Mouse (Mus musculus) kidney, postnatal 4 days (tissue): ENCODE data around the gene Ncmap.

ENCODE experiments used
- DNase-seq, 2 experiments: peaks; one replicate each; pipeline ENCODE4 v3.0.0; 2021; ENCODE audit warnings: mixed read lengths in 2 of 2

Gene Ncmap

DNA sequence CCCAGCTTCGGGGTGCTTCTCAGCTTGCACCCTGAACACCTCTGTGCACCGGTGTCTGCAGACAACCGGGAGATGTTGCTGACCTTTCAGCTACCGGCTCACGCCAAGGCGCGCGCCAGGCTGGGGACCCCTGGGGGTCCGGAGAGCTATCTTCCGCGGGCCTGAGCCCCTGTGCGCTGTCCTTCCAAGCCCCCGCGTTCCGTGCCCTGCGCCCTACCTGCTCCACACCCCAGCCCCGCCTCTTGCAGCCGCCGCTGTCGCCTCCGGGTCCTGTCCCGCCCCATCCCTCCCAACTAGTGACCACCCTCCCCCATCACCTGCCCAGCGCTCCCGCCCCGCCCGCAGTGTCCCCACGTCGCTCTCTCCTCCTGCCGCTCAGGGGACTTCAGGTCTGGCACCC, at the start of gene Ncmap:
Gene Ncmap (minus strand): TSS at position 237 of the 400 bp plus-strand sequence.
- peak; percentile 23 to 42 for DNase-seq

DNA sequence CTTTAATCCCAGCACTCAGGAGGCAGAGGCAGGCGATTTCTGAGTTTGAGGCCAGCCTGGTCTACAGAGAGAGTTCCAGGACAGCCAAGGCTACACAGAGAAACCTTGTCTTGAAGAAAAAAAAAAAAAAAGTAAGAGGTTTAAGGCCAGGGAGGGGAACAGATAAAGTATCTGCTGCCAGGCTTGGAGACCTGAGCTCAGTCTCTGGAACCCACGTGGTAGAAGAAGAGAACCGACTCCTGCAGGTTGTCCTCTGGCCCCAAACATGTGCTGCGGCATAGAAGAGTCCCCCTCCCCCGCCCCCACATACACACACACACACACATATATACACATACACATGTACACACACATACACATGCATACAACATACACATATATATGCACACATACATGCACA, 44.4 kb upstream of the Ncmap start:
- DNase-seq: no peak

DNA sequence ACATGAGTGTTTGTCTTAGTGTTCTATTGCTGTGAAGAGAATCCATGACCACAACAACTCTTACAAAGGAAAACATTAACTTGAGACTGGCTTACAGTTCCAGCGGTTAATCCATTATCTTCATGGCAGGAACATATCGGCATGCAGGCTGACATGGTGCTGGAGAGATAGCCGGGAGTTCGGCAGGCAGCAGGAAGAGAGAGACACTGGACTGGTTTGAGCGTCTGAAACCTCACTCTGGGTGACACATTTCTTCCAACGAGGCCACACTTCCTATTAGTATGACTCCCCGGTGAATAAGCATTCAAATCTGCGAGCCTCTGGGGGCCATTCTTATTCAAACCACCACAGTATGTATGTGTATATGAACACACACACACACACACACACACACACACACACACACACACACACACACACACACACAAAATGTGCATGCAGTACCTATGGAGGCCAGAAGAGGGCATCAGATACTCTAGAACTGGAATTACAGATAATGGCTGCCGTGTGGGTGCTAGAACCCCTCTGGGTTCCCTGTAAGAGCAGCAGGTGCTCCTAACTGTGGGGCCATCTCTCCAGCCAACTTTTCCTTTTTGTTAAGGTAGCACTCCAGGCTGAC, 42.0 kb upstream of the Ncmap start:
- peak; percentile 41 to 54 for DNase-seq

DNA sequence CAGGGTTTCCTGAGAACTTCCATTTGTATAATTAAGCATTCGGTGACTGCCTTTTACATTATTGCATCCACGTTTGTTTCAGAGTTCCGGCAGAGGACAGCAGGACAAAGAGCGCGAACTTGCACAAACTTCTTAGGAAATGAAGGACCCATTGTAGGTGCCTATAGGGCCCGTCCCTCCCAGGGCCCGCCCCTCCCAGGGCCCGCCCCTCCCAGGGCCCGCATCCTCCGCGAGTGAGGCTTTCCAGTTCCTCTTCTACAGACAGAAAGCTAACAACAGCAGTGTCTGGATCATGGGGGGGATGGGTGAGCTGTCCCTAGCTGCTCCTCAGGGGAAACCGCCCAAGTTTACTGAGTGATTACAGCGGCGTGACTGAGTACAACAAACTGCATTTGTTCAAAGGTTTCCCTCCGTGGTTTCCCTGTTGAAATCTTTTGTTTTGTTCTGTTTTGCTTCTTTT, 41.2 kb upstream of the Ncmap start:
- DNase-seq: peak; percentile 71 to 81

DNA sequence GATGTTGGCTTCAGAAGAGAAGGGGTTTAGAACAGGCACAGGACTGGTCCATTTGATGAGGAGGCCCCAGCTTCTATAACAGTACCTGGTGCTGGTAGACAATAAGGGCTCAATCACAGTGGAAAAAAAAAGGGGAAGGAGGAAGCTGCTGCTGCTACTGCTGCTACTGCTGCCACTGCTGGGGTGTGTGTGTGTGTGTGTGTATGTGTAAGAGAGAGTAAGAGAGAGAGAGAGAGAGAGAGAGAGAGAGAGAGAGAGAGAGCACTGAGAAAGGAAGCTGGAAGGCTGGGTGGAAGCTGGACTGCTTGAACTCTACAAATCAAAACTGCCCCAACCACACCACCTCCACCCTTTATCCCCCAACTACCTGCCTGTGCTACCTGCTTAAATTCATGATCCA, 39.9 kb upstream of the Ncmap start:
- DNase-seq: no peak

DNA sequence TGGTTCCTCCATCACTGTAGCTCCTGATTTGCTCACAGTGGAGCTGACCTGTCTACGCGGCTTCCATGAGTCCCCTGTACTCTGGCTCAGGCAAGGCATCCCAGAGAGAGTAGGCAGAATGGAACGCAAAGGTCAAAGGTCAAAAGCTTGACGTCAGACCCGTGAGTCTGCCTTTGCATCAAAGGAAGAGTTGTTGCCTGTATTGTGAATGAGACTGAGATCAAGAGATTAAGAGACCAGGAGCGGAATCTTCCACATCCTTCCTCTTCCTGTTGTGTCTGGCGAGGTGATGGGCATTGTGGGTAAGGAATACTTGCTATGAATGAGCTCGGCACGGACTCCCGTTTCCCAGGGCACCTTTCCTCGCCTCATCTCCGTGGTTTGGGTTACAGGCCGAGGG, 38.3 kb upstream of the Ncmap start:
- DNase-seq: peak; percentile 26 to 42

DNA sequence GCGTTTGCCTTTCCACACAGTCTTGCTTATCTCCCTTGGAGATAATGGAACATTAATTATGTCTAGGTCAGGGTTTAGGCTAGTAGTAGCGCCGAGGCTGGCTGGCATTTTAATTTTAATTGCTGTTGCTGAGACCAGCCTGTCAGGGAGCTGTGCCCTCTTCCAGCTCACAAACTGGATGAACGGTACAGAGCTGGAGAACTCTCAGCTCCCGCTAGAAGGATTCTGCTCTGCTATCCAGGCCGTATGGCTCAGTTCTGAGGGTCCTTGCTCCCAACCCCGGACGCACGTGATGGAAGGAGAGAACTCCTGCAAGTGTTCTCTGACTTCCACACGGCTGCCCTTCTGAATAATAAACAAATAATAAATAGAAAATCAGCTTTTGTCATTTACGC, 36.4 kb upstream of the Ncmap start:
- peak in 1 of 2 experiments; percentile 26 for DNase-seq

DNA sequence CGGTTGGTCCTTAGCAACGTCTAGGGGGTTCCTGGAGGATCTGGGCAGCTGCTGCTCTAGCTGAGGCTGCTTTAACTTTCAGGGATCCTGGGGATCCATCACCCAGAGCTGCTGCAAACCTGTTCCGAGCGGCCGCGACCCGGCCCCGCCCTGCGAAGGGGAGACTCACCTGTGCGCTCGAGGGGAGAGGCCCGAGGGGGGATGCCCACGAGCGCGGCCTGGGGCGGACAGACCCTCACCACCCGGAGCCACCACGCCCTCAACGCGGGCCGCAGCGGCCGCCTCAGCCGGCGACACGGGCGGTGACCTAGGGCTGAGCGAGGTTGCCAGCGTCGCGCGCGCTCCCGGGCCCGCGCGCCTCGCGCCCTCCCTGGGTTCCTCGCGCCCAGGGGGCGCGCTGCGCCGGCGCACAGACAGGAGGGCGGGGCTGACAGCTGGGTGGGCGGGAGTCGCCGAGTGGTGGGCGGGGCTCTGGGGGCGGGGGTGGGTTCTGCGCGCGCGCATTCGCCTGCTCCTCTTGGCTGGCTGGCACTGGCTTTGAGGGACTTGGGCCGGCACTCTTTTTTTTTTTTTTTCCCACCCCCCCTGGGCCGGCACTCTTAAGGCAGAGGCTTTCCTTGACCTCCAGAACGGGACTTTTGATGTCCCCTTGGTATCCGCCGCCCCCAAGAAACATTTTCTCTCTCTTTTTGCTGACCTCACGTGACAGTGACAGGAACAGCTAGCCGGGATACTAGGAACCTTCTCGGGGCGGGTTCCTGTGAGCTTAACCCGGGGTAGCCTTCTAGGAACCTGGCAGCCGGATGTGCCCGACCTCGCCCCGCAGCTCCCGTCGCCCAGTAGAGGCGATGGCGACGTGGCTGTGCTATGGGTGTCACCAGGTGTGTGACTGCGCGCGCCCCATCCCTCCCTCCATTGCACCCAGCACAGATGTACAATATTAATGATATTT, 35.7 kb upstream of the Ncmap start, which contains the start of gene Rcan3:
Gene Rcan3 (minus strand): TSS at position 411 of the 952 bp plus-strand sequence.
- DNase-seq: peak; percentile 88 to 92

DNA sequence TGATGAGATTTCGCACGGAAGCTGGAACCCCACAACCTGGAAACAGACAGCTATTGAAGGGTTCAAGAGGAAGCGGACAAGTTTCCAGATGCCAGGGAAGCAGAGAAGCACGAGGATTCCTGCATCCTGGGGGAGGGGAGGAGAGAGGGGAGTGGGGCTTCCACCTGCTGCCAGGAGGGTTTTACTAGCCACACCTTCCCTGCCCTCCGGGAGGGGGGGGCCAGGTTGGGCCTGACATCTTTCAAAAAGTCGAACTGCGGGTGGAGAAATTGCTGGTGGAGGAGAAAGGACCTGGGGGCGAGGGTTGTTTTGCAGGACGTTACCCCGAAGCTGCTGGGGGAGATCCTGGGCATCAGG, 35.0 kb upstream of the Ncmap start:
- DNase-seq: no peak

DNA sequence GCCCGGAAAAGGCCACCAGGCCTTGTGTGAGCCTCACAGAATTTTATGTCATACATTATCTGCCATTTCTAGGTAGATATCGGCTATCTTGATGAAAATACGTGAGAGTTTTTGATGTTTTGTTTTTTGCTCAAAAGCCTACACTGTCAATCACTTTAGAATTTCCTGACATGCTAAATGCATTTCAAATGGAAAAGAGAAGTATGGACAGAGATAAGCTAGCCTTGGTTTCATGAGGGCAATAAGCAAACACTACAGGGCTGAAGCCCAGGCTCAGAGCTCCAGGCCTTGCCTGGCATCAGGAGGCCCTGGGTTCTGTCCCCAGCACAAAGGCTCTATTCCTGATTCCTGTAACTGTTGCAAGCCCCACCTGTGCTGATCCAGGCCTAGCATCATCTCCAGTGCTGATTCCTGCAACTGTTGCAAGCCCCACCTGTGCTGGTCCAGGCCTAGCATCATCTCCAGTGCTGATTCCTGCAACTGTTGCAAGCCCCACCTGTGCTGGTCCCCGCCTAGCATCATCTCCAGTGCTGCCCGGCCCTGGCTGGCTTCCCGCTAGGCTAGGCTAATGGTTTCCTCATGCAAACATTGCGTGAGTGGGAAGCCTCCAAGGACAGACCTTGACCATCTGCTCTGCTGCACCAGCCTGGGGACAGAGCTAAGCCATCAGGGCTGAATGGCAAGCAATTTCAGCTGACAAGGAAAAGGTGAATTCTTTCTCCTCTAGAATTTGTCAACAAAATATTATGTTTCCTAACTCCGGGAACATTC, 32.1 kb upstream of the Ncmap start:
- no peak for DNase-seq

DNA sequence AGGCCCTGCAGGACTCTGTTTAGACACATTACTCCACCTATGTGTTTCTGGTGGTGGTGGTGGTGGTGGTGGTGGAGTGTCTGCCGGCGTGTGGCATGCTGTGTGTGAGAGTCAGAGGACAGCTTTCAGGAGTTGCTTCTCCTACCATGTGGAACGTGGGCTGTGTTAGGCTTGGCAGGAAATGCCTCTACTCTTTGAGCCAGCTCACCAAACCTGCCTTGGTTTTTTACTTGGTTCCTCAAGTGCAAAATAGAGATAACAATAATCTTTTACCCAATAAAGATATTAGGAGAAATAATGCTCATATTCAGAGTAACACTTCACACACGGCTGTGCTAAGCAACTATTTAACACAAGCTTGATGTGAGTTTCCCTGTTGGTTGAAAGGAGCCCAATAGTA, 31.4 kb upstream of the Ncmap start:
- DNase-seq: no peak

DNA sequence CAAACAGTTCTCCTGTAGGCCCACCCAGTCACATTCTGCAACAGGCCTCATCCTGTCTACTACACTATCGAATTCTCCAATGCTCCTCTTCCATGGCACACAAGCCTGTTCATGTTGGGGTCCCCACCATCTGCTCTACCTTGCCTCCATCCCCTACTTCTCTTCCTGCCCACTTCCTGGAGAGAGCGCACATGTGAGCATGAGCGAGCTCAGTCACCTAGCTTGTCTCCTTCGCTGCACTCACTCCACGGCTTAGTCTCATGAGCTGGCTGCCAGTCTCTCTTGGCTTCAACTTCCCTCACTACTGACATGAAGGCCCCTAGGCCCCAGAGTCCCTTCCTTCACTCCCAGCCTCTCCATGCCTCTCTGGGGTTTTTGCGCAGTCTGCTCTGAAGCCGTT, 28.6 kb upstream of the Ncmap start:
- no peak for DNase-seq

DNA sequence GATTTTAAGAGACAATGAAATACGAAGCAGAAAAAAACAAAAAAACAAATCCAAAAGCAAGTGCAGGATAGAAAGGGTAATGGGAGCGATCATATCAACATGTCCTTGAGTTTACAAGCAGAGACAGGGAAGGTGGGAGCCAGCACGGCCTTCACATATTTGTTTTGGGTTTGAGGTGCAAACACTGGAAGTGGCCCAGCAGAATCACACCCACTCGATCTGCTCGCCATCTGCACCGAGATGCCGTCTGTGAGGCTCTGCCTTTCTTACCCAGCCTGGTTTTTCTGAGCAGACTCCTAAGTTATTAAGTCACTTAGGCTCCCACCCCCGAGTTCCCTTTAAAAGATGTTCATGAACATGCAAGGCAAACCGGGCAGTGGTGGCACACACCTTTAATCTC, 27.6 kb upstream of the Ncmap start:
- no peak for DNase-seq

DNA sequence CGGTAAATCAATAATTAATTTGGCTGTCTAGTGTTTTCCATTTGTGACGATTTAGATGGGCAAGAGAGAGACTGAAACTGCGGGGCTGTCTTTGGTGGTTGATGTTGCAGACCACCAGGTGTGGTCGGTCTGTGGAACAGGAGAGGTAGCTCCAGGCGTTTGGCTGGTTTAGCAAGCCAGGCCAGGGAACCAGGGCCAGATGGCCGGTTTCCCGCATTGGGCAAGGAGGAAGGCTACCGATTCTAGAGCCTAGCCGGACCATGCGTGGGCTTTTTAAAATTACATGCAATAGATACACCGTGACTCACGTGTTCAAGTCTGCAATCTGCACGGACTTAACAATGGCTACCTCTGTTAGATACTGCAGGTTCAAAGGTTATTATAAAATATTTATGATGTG, 22.9 kb upstream of the Ncmap start:
- DNase-seq: no peak

DNA sequence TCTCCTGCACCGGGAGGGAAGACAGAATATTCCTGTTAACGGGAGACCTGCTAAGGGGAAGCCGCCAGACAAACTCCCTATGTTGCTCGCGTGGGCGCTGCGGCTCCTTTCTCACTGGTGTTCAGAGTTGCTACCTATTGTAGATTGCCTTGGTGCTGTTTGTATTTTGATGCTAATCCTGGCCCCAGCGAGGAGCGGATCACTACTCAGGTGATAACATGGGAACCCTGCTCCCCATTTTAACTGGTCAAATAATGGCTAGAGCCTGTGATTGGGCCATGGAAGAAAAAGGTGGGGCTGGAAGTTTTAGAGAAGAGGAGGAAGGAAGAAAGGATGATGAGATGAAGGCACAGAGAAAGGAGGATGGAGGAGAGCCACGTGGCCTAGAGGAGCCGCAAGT, 22.4 kb upstream of the Ncmap start:
- no peak for DNase-seq

DNA sequence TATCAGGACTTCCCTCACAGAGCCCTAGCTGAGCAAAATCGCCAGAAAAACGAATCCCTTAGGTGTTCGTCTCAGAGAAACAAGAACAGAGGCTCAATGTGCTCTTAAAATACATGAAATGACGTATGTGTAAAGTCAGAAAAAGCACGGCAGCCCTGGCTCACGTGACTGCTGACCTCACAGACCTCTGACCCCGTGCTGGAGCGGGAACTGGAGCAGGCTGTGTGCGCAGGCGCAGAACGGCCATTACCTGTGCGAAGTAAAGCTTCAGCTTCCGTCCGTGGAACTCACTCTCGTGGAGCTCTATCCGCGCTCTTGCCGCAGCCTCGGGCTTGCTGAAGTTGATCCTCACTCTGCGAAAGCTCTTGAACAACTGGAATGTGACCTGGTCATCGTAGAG, 22.0 kb upstream of the Ncmap start:
- DNase-seq: peak in 1 of 2 experiments; percentile 15

DNA sequence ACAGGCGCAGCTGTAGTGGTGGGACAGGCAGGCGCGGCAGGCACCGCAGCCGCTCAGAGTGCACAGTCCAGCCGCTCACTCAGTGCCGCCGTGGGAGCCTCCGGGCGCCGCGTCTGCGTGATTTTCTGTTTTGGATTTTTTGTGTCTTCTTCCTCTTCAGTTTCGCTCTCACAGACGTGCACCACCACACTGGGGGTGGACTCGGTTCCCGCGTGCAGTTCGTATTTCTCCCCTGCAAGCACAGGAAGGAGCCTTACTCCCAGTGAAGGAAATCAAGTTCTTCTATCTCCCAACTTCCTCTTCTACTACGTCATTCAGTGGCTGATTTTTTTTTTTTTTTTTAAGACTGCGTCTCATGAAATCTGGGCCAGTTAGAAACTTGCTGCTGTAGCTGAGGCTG, 18.3 kb upstream of the Ncmap start:
- no peak for DNase-seq

DNA sequence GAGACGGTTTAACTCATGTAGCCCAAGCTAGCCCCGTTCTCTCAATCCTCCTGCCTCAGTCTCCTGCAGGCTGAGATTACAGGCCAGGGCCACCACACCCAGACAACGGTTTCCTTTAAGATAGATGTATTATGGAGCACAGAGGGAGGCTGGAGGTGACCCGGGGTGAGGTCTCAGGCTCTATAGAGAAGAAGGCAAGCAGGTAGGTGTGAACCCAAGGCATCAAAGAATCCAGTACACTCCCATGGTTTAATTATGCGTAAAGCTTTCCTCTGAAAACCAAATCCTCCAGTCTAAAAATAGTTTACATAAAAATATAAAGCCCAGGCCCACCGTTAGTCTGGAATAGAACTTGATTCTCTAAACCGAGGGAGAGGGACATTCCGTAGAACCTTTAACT, 15.5 kb upstream of the Ncmap start:
- no peak for DNase-seq

DNA sequence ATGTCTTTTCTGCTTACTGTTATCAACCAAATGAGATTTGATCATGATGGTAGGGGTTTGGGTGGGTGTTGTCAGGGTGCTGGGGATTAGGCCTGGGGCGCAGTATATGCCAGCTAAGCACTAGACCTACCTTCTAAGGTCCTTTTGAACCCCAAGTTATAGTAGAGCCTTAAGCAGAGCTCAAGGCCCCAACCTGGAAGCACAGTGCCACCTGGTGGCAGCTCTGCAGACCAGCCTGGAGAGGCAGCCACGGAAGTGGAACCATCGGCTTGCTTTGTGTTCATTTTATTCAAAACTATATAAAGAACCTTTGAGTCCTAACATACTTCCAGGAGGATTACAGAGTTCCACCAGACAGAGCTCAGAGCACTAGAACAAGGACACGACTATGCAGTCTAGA, 13.6 kb upstream of the Ncmap start:
- peak; percentile 79 to 81 for DNase-seq

DNA sequence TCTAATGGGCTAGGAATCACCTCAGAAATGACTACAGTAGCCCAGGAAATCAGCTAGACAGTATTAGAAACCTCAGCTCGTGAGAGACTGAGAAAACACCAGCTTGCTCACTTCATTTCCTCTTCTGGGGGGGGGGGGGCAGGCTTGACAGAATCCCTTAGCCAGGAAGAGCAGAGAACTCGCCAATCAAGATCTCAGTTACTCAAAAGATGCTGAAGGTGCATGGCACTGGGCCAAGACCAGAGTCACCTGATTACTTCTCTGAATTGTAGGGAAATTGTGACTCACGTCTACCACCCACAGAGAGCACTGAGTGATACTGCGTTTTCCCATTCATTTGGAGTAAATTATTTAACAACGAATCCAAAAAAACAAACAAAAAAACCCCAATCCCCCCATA, 8.2 kb upstream of the Ncmap start:
- peak; percentile 39 to 55 for DNase-seq

DNA sequence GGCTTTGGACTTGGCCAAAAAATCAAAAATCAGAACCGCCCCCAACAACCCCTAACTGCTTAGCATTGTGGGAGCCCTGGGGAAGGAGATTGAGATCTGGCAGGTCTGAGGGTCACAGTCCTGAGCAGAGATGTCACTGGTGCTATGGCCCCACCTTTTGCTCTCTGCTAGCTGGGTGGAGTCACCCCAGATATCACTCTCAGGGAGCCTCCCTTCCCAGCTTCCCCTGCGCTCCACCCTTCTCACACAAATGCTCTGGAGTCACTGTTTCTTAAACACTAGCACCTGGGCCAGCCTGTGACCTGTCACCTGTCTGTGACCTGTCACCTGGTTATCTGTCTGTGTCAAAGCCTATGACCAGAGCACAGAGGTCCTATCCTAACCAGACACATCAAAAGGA, 6.9 kb upstream of the Ncmap start:
- DNase-seq: no peak

DNA sequence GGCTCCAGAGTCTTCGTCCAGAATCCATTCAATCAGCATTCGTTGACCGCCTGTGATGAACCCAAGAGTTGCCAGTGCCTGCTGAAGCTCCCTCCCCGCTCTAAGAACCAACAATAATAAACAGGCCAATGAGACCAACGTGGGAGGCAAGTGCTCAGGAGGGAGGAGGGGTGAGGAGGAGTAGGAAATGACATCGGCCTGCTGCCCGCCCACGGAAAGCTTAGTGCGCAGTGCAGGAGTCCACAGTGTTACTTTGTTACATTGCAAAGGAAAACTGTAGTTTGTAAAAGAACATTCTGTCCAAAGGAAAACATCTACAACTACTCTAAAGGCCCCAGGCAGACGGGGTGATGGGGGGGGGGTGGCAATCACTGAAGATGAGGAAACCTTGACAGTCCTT, 6.0 kb upstream of the Ncmap start:
- DNase-seq: peak; percentile 37 to 46

DNA sequence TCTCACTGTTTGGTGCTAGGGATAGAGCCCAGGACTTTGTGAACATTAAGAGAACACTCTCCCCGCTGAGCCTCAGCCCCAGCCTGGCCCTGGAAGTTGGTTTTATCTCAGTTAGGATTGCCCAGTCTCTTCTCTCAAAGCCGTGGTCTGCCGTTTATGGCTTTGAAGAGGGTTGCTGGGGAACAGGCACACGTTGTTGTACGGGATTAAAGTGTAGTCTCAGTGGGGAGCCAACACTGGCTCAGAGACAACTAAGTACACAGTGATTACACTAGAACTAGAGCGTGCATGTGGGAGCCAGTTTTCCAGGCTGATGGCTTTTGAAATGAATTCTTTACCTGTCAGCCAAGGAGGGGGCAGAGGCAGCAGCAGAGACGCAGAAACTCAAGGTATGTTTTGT, 3.9 kb upstream of the Ncmap start:
- no peak for DNase-seq
